Mouse (Mus musculus) c-Kit-positive CD71-positive TER-119-negative erythroid progenitor cells, embryonic 14.5 days (primary cell): Measurements from ENCODE around the gene Ppp1r9b.
A peak's percentile ranks its signal among the peaks of the same experiment; 100 is the strongest.
"Not testable (repeated sequence)": the region's sequence is repeated elsewhere in the genome, so short reads cannot be mapped to it uniquely, and the experiment has no call there.

Source experiments
- DNase-seq: peaks from one replicate; pipeline ENCODE4 v3.0.0-alpha.2; 2013; ENCODE audit warnings: low read depth

The Ppp1r9b gene

GRCm38 (mm10) chr11:94990749-94991577 lies at the start of gene Ppp1r9b:
Gene Ppp1r9b (plus strand): TSS chr11:94991035.
- DNase-seq: peak; percentile 85

GRCm38 (mm10) chr11:94941121-94941520 lies 49.7 kb upstream of the Ppp1r9b start:
- no peak for DNase-seq

DNA sequence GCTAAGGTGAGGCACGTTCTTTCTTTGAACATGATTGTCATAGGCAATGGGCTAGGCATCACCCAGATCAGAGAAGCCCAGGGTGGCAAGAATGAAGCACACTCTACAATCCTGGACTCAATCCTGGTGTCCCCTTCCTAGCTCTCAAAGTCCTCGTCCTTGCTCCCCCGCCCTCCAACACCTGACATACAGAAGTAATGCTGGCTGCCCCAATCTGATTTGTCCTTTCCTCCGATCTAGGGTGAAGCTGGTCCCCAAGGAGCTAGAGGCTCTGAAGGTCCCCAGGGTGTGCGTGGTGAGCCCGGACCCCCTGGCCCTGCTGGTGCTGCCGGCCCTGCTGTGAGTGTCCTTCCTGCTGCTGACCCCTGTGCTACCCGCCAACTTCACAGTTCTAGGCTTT lies 49.1 kb upstream of the Ppp1r9b start:
- DNase-seq: no peak

DNA sequence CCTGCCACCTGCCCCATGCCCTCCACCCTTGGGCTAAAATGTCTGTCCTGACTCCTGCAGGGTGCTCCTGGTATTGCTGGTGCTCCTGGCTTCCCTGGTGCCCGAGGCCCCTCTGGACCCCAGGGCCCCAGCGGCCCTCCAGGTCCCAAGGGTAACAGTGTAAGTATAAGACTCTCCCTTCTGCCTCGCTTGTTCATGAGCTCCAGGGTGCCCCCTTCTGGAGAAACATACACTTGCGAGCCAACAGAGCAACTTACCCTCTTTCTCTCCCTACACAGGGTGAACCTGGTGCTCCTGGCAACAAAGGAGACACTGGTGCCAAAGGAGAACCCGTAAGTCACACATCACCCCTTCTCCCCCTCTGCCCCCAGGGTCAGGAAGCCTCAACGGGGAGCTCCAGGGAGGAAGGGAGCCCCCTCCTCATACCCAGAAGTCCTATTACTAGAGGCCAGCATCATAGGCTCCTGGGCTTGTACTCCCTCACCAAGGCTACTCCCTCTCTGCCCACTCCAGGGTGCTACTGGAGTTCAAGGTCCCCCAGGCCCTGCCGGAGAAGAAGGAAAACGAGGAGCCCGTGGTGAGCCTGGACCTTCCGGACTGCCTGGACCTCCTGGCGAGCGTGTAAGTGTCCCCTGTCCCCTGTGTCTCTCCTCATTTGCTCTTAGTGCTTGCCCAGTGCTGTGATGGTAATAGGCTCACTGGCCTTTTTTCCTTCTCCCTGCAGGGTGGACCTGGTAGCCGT lies 48.4 kb upstream of the Ppp1r9b start:
- peak; percentile 40 for DNase-seq

GRCm38 (mm10) chr11:94943054-94943453 lies 47.8 kb upstream of the Ppp1r9b start:
- DNase-seq: no peak

DNA sequence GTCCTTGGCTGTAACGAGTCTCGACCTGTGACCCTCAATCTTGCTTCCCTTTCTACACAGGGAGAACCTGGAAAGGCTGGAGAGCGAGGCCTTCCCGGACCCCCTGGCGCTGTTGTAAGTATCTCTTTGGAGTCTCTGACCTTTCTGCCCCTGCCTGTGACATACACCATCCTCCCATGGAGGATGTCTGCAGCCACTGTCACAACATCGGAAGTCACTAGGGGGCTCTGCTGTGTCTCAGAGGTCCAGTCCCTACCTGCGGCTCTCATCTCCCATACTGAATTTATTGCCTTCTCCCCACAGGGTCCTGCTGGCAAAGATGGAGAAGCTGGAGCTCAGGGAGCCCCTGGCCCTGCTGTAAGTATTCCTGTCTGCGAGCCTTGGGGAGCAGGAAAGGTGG lies 46.5 kb upstream of the Ppp1r9b start:
- no peak for DNase-seq

- DNase-seq: no peak
Observed at GRCm38 (mm10) chr11:94945236-94945635, 45.6 kb upstream of the Ppp1r9b start.

- no peak for DNase-seq
Observed at GRCm38 (mm10) chr11:94952169-94952568, 38.7 kb upstream of the Ppp1r9b start.

- no peak for DNase-seq
Observed at GRCm38 (mm10) chr11:94955103-94955502, 35.7 kb upstream of the Ppp1r9b start.

GRCm38 (mm10) chr11:94957693-94958064 lies 33.2 kb upstream of the Ppp1r9b start:
- DNase-seq: no peak

- no peak for DNase-seq
Observed at GRCm38 (mm10) chr11:94958065-94958858, 32.6 kb upstream of the Ppp1r9b start.

DNA sequence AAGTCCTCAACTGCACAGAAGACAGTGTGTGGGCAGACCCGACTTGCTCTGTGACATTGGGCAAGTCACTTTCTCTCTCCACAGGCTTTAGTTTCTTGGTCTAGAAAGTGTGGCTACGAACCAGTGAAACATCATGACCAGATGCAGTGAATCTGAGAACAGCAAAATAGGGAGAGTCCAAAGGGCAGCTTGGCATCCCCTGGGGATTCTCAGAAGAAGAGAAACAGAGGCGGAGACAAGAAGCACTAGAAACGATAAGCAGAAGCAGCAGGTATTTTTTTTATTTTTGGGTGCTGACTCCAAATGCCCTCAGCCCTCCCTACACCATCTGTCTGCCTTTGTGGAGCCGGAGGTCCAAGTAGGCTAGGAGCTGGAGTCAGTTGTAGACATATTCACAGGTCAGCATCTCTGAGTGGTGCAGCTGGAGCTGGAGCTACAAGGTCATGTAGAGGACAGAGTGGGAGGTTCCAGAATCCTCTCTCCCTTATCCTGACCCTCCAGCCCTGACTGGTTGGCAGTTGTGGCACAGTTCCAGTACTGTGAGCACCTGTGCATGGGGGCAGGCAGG lies 28.2 kb upstream of the Ppp1r9b start:
- no peak for DNase-seq

GRCm38 (mm10) chr11:94967419-94967818 lies 23.4 kb upstream of the Ppp1r9b start, which contains the start of gene Hils1:
Gene Hils1 (plus strand): TSS chr11:94967593.
- no peak for DNase-seq

DNA sequence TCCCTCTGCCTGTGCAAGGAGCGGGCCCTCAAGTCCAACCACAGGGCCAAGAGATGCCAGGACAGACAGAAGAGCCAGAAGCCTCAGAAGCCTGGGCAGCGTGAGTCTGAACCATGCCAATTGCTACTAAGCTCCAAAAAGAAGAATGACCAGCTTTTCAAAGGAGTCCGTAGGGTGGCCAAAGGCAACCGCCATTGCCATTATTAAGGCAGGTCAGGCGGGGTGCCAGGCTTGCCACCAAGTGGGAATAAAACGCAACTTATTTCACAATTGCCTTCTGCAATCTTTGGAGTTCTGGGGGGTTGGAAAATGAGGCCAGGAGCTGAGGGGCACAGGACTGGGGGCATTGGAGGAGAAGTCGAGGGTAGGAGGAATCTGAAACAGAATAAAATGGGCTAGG lies 22.6 kb upstream of the Ppp1r9b start:
- DNase-seq: no peak

DNA sequence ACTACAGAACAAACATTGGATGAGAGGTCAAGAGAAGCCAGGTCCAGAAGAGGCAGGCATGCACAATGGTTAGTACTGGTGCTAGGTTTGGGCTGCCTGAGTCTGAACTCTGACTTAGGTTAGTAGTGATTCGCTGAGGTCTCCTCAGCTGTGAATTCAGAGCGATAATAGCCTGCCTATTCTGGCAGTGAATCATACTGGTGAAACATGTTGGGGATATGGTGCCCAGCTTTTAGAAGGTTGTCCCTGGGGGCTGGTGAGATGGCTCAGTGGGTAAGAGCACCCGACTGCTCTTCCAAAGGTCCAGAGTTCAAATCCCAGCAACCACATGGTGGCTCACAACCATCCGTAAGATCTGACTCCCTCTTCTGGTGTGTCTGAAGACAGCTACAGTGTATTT lies 21.1 kb upstream of the Ppp1r9b start:
- not testable (repeated sequence) for DNase-seq

GRCm38 (mm10) chr11:94970210-94970943 lies 20.5 kb upstream of the Ppp1r9b start:
- DNase-seq: no peak

GRCm38 (mm10) chr11:94971895-94972615 lies 18.8 kb upstream of the Ppp1r9b start:
- no peak for DNase-seq

DNA sequence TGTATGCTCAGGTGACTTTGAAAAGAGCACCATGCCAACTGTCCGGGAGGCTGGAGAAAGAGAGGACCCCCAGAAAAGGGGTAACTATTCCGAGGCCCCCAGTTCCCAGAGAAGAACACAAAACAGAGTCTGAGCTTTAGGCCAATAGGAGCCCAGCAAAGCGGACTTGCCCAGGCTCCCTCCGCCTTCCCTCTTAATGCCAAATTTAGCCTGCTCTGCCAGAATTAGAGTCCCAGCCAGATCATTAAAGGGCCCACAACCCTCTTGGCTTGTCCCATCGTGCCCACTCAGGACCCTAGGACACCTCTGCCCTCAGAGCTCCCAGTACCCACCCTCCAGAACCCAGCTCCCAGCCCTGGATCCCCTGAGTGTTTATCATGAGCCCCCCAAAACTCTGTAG lies 17.9 kb upstream of the Ppp1r9b start:
- no peak for DNase-seq

DNA sequence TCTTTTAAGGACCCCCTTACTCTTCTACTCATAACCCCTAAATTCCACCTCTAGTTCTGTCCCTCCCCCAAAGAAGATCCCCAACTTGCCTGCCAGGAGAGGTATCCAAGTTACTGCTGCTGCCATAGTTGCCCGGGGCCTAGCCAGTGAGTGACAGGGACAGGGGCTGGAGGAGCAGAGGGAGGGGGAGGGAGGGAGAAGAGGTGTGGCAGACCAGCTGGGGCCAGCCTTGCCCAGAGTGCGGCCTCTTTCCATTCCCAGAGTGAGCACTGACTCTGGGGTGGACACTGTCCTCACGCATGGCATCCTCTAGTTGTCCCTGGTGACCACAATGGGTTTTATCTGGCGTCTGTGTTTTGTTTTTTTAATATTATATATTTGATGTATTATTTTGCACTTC lies 17.5 kb upstream of the Ppp1r9b start:
- no peak for DNase-seq

DNA sequence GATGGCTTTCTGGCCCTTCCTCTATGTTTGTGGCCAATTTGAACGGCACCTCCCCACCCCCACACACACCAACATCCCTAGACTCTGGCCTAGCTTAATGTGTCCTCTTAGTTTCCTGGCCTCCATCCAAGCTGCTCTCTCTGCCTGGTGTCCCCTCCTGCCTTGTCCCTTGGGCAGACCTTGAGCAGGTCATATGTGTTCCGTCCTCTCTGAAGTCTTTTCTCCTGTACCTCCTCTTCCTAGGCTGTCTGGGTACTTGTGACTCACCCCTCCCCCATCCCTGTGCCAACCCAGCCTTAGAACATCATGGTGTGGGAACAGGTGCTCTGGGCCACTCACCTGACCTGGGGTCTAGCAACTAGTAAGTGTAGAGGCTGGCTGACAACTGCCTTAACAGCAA lies 15.9 kb upstream of the Ppp1r9b start:
- no peak for DNase-seq

DNA sequence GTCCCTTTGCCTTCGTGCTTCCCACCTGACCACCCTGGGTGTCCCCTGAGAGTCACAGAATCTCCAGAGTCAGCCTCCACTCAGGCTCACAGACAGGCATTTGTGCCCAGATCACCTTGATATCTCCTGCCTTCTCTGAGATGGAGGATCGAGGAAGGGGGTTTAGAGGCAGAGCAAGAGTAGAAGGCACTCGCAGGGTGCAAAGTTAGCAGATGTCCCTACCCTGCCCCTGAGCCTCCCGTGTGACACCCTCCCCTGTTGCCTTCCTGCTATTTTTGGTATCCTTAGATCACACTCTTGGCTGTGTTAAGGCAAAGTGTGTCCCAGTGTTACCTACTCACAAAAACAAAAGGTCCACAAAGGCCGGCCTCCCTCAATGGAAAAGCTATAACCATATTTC lies 14.6 kb upstream of the Ppp1r9b start, which contains the start of gene Sgca:
Gene Sgca (minus strand): TSS at position 129 of the 400 bp plus-strand sequence.
- DNase-seq: no peak
